ENCODE assay signal across 8 mouse cellular contexts in genomic region chr11:96827917-96828316, GRCm38 (mm10). TPM values are rescaled to one million over a fixed set of nuclear protein-coding genes. Genes with fewer than 3 reads are reported as not detected.
DNase-seq lines count a peak whose midpoint lies in the region; ATAC-seq and TF ChIP-seq lines count a peak whose summit lies in the region.

No protein-coding gene starts in this region.

- no peak overlapping the region for H3K27ac ChIP-seq in cerebellum, adult 2 months (ENCODE audit: insufficient read depth, low read length)
- no peak overlapping the region for H3K27ac ChIP-seq in intestine, embryonic 15.5 days
- H3K27ac ChIP-seq in neural tube, embryonic 15.5 days (replicated peaks), result no peak overlapping the region

- peak overlapping the region; percentile 13 for H3K4me3 ChIP-seq in cerebellum, adult 2 months (replicated peaks; ENCODE audit: insufficient read depth, low read depth, low read length)
- H3K4me3 ChIP-seq in megakaryocyte, embryonic 14.5 days (replicated peaks), result peak overlapping the region; percentile 94
- no peak overlapping the region for H3K4me3 ChIP-seq in intestine, embryonic 15.5 days (replicated peaks)
- H3K4me3 ChIP-seq in neural tube, embryonic 15.5 days (replicated peaks), result peak overlapping the region; percentile 5

- H3K4me2 ChIP-seq in intestine, embryonic 15.5 days (replicated peaks), result peak overlapping the region; percentile 93
- H3K4me2 ChIP-seq in neural tube, embryonic 15.5 days, result peak overlapping the region; percentile 94

- WGBS in cerebellum, adult 2 months, result 33% methylated on average over 9 of the region's 9 CpGs
- 71% methylated on average over 9 of the region's 9 CpGs for WGBS in intestine, embryonic 15.5 days
- WGBS in neural tube, embryonic 15.5 days, result 75% methylated on average over 9 of the region's 9 CpGs

- ATAC-seq in megakaryocyte, adult 5-6 weeks (ENCODE audit: poor library complexity, severe bottlenecking), result no peak
- no peak for ATAC-seq in intestine, embryonic 15.5 days
- no peak for ATAC-seq in neural tube, embryonic 15.5 days (ENCODE audit: low FRiP score)

- H3K9ac ChIP-seq in intestine, embryonic 15.5 days, result no peak overlapping the region
- 0 out of 2 replicates have a peak overlapping the region, but pooled peaks have one; percentile 14 for H3K9ac ChIP-seq in neural tube, embryonic 15.5 days (replicated peaks)

- DNase-seq in cerebellum, adult 2 months, result no peak
- no peak for DNase-seq in cerebellum, adult 9-11 months
- no peak for DNase-seq in cerebellum, adult 18-20 months
- DNase-seq in thymus, postnatal 36 days, result no peak

- peaks cover 38% of the 10 kb centered on the region for H3K36me3 ChIP-seq in megakaryocyte, embryonic 14.5 days (replicated peaks; ENCODE audit: low read length)
- peaks cover 12% of the 10 kb centered on the region; the same call in 1 of the 2 replicates for H3K36me3 ChIP-seq in intestine, embryonic 15.5 days
- H3K36me3 ChIP-seq in neural tube, embryonic 15.5 days, result peaks cover 8% of the 10 kb centered on the region; the same call in 1 of the 2 replicates

- no peaks in the 10 kb centered on the region for H3K9me3 ChIP-seq in megakaryocyte, embryonic 14.5 days
- H3K9me3 ChIP-seq in intestine, embryonic 15.5 days, result no peaks in the 10 kb centered on the region
- H3K9me3 ChIP-seq in neural tube, embryonic 15.5 days (replicated peaks), result no peaks in the 10 kb centered on the region

- H3K27me3 ChIP-seq in cerebellum, adult 2 months (ENCODE audit: control insufficient read depth, insufficient read depth, low read length), result no peaks in the 10 kb centered on the region
- no peaks in the 10 kb centered on the region for H3K27me3 ChIP-seq in megakaryocyte, embryonic 14.5 days (replicated peaks)
- H3K27me3 ChIP-seq in intestine, embryonic 15.5 days (replicated peaks), result no peaks in the 10 kb centered on the region
- no peaks in the 10 kb centered on the region for H3K27me3 ChIP-seq in neural tube, embryonic 15.5 days (replicated peaks)

- no peak for TF ChIP-seq POLR2A in cerebellum, adult 2 months (IDR thresholded peaks at IDR 0.05; ENCODE audit: borderline replicate concordance, insufficient read depth, low read length)

- TF ChIP-seq CTCF in cerebellum, adult 2 months (IDR thresholded peaks at IDR 0.05; ENCODE audit: borderline replicate concordance, insufficient read depth, low read depth, low read length), result no peak

- H3K4me1 ChIP-seq in cerebellum, adult 2 months (ENCODE audit: control insufficient read depth, insufficient read depth, low read length), result peaks cover 23% of the 10 kb centered on the region
- peaks cover 71% of the 10 kb centered on the region for H3K4me1 ChIP-seq in megakaryocyte, embryonic 14.5 days
- H3K4me1 ChIP-seq in intestine, embryonic 15.5 days (replicated peaks), result peaks cover 54% of the 10 kb centered on the region
- H3K4me1 ChIP-seq in neural tube, embryonic 15.5 days, result peaks cover 64% of the 10 kb centered on the region

RNA-seq across cellular contexts. Expression of gene Nfe2l1, which starts 1.9 kb away (rescaled TPM):
- polyA plus RNA-seq in cerebellum, adult 2 months (2012; rRNA removed), result 183 and 215 TPM in 2 replicates
- 28.9 and 34.9 TPM in 2 replicates for polyA plus RNA-seq in megakaryocyte, embryonic 14.5 days (2012; ENCODE audit: insufficient read depth, low replicate concordance)
- 30.0 and 32.6 TPM in 2 replicates for total RNA-seq in megakaryocyte, adult 5-6 weeks (2015)
- 30.2 and 31.1 TPM in 2 replicates for total RNA-seq in megakaryocyte, adult 5-6 weeks (2017)
- polyA plus RNA-seq in intestine, embryonic 15.5 days (2015; fragmentation: Nextera tagmentation; extraction: Ambion mirVana), result 50.4 and 52.6 TPM in 2 replicates
- 71.8 and 78.2 TPM in 2 replicates for polyA plus RNA-seq in neural tube, embryonic 15.5 days (2015; fragmentation: Nextera tagmentation; extraction: Ambion mirVana)

RNA-seq across cellular contexts. Expression of gene Copz2, which starts 21.8 kb away (rescaled TPM):
- polyA plus RNA-seq in cerebellum, adult 2 months (2012; rRNA removed), result 9.5 and 10.9 TPM in 2 replicates
- polyA plus RNA-seq in megakaryocyte, embryonic 14.5 days (2012; ENCODE audit: insufficient read depth, low replicate concordance), result 3.4 TPM in 1 of 2 replicates, not detected in the other
- total RNA-seq in megakaryocyte, adult 5-6 weeks (2015), result 2.0 and 4.2 TPM in 2 replicates
- 0.28 and 0.92 TPM in 2 replicates for total RNA-seq in megakaryocyte, adult 5-6 weeks (2017)
- 93.5 and 94.6 TPM in 2 replicates for polyA plus RNA-seq in intestine, embryonic 15.5 days (2015; fragmentation: Nextera tagmentation; extraction: Ambion mirVana)
- 29.2 and 42.0 TPM in 2 replicates for polyA plus RNA-seq in neural tube, embryonic 15.5 days (2015; fragmentation: Nextera tagmentation; extraction: Ambion mirVana)

RNA-seq across cellular contexts. Expression of gene Cbx1, which starts 39.0 kb away (rescaled TPM):
- polyA plus RNA-seq in cerebellum, adult 2 months (2012; rRNA removed), result 37.9 and 40.7 TPM in 2 replicates
- polyA plus RNA-seq in megakaryocyte, embryonic 14.5 days (2012; ENCODE audit: insufficient read depth, low replicate concordance), result 12.8 and 33.7 TPM in 2 replicates
- total RNA-seq in megakaryocyte, adult 5-6 weeks (2015), result 37.7 and 39.2 TPM in 2 replicates
- 60.2 and 60.5 TPM in 2 replicates for total RNA-seq in megakaryocyte, adult 5-6 weeks (2017)
- polyA plus RNA-seq in intestine, embryonic 15.5 days (2015; fragmentation: Nextera tagmentation; extraction: Ambion mirVana), result 92.8 and 101 TPM in 2 replicates
- polyA plus RNA-seq in neural tube, embryonic 15.5 days (2015; fragmentation: Nextera tagmentation; extraction: Ambion mirVana), result 60.9 and 69.5 TPM in 2 replicates

RNA-seq across cellular contexts. Expression of gene Snx11, which starts 50.6 kb away (rescaled TPM):
- polyA plus RNA-seq in cerebellum, adult 2 months (2012; rRNA removed), result 38.5 and 38.9 TPM in 2 replicates
- polyA plus RNA-seq in megakaryocyte, embryonic 14.5 days (2012; ENCODE audit: insufficient read depth, low replicate concordance), result 6.3 and 9.8 TPM in 2 replicates
- total RNA-seq in megakaryocyte, adult 5-6 weeks (2015), result 8.3 and 10.3 TPM in 2 replicates
- total RNA-seq in megakaryocyte, adult 5-6 weeks (2017), result 25.5 and 27.4 TPM in 2 replicates
- polyA plus RNA-seq in intestine, embryonic 15.5 days (2015; fragmentation: Nextera tagmentation; extraction: Ambion mirVana), result 14.4 and 14.6 TPM in 2 replicates
- polyA plus RNA-seq in neural tube, embryonic 15.5 days (2015; fragmentation: Nextera tagmentation; extraction: Ambion mirVana), result 70.4 and 81.7 TPM in 2 replicates
